Mouse (Mus musculus) heart, postnatal 10 days (tissue): ENCODE measurements at regions not wholly inside any gene's neighbourhood (a gene's known extent, or its start where the extent isn't known, plus 50 kb on each side); places are given as distances from the start of the nearest gene placed in this dataset.

Experiments
- DNase-seq, 2 experiments: peaks; one replicate each; pipeline ENCODE4 v3.0.0; 2021
- intact Hi-C: fragments of 180-260 bp; cut with DNase I; formaldehyde crosslinking; loops from one replicate; pipeline ENCODE4 v1.15.1; 2025

DNA sequence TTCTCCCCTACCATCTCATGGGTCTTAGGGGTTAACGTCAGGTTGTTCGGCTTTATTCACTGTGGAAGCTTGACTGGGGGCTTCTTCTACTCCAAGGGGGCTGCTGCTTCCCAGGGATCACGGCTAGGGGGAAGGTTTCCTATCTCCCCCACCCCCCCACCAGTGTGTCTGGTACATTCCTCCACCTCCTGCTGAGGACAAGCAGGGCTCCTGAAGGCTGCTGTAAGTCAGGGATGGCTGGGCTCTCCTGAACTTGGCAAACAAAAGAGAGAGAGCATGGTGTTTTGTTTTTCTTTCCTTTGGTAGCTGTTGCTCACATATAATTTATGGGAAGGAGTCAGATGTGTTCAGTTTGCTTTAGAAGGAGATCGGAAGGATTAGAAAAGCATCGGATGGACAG lies 54.7 kb upstream of the Commd3 start:
- DNase-seq, result no peak
- intact Hi-C loops, result no loop called here

DNA sequence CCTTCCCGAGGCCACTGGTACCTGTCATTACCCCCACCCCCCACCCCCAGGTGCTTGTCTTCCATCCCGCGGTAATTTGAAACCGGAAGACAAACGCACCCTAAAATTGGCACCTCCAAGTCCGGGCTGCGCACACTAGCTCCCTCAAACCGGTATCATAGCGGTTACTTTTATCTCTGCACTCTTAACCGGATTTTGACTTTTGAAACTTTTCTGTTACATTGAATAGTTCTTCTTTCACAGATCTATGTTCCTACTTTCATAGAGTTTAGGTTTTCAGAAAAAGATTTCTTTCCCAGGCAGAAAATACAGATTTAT lies 62.4 kb upstream of the Commd3 start:
- intact Hi-C loops, result loop anchor here (5.0 kb wide), 2 partner anchors 62 to 87 kb away; partner anchors contain the start of gene Commd3

DNA sequence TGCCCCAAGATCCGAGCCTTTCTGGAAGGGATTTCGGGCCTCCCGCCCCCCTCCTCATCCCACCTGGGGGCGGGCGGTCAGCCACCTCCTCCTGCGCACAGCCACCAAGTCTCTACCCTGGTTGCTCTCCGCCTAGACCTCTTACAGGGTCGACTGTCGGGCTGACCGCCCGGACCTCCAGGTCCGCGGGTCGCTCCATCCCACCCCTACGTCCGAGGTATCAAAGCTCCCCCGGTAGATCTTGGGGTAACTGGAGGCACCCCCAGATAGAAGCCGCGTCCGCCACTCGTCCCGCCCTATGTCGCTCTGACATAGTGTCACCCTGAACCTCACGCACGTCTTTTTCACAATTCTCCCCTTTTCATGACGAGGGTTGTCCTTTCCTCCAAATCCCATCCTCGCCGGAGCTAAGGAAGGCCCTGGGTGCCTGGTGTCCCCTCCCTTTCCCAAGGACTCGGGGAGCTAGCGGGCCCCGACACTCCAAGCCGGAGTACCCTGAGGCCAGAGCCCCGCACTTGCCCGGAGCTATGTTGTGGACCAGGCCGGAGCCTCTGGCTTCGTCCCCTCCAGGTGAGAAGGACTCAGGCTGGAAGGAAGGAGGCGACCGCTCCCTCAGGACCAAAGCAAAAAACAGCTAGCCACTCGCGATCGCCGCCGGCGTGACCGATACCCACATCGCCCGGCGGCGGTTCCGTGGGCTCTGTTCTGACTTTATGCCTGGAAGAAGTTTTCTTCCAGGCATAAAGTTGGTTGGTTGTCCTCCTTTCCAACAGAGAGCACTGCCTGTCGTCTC lies 62.9 kb upstream of the Commd3 start:
- intact Hi-C loops, result loop anchor here (5.0 kb wide), 2 partner anchors 63 to 88 kb away; partner anchors contain the start of gene Commd3
- peak; percentile 20 to 28 for DNase-seq

More for the DNA sequence above, 62.4 kb upstream of the Commd3 start:
- no peak for DNase-seq

DNA sequence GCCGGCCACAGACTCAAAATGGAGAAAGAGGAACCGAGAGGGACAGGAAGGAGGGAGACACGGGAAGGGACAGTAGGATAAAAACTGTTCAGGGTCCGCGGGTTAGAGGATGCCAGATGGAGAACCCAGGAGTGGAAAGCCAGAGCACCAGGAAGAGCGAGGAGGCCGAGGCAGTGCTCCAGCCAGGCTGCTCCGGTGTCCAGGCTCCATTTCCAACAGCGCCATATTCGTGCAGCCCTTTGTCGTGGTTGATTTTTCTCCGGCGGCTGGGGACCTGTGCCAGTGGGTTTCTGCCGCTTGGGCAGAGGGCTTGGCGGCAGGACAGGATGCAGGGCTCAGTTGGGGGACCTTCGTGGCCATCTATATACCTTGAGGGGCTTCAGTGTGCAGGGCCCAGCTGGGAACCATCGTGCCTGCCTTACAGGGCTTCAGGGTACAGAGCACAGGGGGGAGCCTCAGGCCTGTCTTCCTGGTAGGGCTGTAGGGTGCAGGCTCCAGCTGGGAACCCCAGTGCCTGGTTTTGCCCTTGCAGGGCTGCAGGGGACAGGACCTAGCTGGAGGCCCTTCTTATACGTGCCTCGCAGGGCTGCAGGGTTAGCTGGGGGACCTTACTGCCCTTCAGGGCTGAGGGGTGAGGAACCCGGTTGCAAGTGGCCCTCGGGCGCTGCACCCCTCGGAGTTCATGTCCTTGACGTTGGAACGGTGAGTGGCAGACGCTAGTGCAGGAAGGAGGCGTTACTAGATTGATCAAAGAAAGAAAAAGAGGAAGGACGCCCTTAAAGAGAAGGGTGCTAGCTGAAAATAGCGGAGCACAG lies 63.7 kb upstream of the Commd3 start:
- DNase-seq, result peak; percentile 56 to 66
- intact Hi-C loops, result loop anchor here (5.0 kb wide), 2 partner anchors 64 to 89 kb away; partner anchors contain the start of gene Commd3

DNA sequence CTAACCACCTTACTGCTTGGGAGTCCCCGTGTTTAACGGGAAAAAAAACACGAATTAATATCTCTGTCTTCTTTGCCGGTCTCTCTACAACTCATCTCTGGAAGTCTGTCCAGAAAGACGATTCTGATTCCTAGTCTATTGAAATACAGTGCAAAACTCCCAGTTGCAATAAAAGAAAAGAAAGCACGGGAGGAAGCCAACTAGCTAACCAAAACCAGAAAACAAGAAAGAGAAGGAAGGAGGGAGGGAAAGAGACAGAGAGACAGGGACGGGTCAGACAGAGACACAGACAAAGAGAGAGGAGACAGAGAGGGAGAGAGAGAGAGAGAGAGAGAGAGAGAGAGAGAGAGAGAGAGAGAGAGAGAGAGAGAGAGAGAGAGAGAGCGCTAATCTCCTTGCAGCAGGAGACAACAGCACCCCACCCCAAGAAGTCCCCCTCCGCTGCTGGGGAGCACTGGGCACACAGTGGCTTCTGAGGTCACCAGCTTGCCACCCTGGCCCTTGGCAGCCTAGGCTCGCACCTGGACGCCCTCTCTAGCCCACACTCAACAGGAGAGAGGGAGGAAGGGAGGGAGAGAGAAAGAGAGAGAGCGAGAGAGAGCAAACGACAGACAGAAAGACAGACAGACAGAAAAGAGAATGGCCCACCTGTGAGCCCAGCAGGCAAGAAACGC lies 64.5 kb upstream of the Commd3 start:
- peak; percentile 7 to 8 for DNase-seq
- intact Hi-C loops, result loop anchor here (5.0 kb wide), 2 partner anchors 65 to 90 kb away; partner anchors contain the start of gene Commd3

DNA sequence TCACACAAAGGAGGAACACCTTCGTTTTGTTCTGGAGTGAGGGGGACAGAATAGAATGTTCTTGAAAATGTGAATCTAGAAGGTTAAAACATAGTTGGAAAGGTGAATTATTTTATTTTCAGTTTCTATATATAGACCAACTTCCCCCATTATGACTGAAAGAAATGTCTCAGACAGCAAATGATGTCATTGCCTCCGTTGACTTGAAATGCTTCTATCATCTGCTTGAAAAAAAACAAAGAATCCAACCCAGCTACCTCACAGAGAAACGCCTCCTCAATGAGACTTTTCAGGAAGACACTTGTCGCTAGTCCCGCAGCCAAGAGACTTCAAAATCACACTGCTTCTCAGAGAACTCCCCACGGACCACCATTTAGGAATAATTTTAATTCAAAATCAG lies 65.1 kb upstream of the Commd3 start:
- peak; percentile 6 to 27 for DNase-seq
- intact Hi-C loops, result loop anchor here (5.0 kb wide), 2 partner anchors 65 to 90 kb away; partner anchors contain the start of gene Commd3

DNA sequence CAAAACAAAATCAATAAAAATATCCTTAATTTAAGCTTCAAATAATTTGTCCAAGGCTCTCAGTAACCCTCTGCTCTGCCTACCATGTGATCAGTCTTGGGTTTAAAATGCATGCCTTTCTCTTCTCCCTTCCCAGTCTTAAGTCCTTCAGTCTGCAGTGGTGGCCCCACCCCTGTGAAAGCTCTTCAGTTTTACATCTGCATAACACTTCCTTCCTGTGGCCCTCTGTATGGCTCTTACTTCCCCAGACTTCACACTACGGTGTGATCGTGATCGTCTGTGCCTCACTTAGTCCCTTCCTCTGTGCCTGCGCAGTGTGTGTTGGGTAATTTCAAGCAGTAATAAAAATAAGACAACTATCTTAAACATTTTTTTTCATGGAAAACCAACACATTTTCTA lies 80.0 kb upstream of the Commd3 start:
- intact Hi-C loops, result no loop called here
- no peak for DNase-seq

DNA sequence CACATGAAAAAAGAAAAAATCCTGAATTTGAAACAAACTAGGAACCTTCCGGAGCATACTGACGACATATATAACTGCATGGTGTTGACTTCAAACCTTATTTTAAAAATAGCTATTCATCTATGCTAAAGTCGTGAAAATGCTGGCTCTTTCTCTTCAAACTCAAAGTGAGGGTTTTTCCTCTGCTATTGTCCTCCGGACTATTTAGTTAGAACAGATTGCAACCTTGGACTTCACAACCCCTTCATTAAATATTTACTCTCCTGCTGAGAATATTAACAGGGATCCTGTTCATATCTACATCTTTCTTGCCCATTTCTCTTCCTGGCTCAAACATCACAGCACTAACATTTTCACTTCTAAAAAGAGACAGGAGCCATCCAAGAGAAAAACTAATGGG lies 84.0 kb upstream of the Commd3 start:
- DNase-seq, result no peak
- intact Hi-C loops, result loop anchor here (5.0 kb wide), 4 partner anchors 104 to 556 kb away; partner anchors contain the start of genes 4930426L09Rik, Pip4k2a and Spag6

DNA sequence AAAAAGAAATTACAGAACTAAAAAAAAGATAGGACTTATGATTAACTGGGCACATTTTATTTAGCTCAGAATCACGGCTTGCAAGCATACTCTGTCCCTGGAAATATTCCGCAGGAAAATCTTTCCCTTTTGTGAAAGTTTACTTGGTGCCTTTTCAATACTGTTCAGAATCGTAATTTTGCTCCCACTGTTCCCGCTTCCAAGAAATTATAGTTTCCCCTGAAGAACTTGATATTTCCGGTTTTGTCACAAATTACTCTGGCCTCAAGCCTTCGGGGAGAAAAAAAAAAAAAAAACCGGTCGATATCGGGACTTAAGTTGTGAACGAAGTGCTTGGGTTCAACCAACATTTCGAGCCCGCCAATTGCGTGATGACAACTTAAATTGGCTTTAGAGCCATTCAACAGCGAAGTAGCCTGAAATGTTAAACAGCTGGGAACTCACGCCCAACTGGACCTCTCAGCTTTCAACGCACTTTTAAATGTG lies 84.4 kb upstream of the Commd3 start:
- DNase-seq, result peak; percentile 30 to 37
- intact Hi-C loops, result loop anchor here (2.0 to 5.0 kb wide), 6 partner anchors 85 to 555 kb away; partner anchors contain the start of genes 4930426L09Rik, Commd3, Dnajc1 and Pip4k2a

DNA sequence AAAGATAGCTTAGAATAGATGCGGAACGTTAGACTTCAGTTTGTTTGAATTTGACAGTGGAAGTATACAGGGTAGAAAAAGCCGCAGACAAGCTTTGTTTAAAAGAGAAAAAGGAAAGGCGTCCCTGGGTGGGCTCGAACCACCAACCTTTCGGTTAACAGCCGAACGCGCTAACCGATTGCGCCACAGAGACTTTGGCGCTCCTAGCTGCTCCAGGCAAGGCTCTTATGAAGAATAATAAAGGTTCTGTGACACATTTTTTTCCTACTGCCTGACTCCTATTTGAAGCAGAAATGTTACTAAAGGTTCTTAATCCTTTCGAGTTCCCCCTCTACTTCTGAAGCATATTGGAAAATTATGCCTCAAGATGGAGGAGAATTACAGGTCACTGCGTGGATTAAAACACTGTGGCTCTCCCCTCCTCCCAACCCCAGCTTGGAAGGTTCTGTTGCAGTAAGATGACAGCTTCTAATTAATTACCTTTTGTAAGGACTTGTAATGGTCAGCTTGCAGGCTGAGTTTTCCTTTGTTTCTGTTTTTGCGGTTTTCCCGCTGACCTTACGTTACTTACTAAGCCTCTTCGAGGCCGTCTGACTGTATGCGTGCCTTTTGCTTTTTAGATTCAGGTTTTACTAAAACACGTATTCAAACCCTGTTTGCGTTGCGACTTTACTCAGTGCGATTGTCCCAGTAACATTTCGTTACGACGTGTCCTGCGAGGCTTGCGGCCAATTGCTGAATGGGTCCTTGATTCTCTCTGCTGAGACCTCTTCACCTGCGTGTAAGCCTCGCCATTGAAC lies 85.1 kb upstream of the Commd3 start:
- intact Hi-C loops, result loop anchor here (2.0 to 5.0 kb wide), 6 partner anchors 86 to 555 kb away; partner anchors contain the start of genes 4930426L09Rik, Commd3, Dnajc1 and Pip4k2a
- peak; percentile 90 to 91 for DNase-seq

DNA sequence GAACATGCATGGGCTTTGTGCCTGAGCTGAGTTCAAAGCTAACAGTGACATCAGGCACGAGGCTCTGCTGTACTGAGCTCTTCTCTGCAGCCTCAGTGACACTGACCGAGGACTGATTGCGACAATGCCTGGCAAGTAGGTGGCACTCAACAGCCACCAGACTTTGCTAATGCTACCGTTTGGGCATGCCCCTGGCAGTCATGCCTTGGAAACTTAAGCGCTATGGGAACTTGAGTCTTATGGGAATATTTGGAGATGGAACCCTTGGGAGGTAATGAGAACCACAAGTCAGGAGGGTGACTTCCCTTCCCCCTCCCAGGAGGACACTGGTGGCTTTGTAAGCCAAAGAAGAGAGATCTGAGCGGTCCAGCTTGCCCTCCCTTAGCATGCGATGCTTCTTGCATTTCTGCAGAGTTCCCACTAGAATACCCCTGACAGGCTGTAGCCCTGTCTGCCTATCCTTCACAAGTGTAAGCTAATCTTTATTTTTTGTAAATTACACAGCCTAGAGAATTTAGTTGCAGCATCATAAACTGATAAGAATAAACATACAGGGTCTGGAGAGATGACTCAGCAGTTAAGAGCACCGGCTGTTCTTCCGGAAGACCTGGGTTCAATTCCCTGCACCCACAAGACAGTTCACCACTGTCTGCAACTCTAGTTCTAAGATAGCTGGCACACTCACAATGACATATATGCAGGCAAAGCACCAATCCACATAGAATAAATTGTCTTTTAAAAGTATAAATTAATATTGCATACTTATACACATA lies 86.4 kb upstream of the Commd3 start:
- DNase-seq, result peak; percentile 12 to 20

DNA sequence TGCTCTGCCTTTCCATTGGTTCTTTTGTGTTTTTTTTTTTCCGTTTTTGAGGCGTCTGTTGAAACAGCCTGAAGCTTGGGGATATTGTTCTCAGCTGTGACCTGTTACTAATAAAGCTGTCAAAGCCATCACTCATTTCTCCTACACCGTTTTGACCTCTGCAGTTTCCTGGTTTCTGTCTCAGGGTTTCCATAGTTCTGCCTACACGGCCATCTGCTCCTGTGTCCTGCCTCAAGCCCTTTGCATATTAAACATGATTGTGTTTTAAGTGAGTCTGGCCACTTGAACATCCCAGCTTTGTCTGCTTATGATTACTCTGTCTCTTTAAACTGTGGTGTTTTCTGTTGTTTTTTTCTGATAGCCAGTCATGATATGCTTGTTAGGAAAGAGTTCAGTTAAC lies 114.1 kb upstream of the Commd3 start:
- intact Hi-C loops, result no loop called here
- no peak for DNase-seq

More for the DNA sequence above, 86.4 kb upstream of the Commd3 start:
- intact Hi-C loops, result loop anchor here (2.0 to 5.0 kb wide), 6 partner anchors 87 to 553 kb away; partner anchors contain the start of genes 4930426L09Rik, Commd3, Dnajc1 and Pip4k2a

DNA sequence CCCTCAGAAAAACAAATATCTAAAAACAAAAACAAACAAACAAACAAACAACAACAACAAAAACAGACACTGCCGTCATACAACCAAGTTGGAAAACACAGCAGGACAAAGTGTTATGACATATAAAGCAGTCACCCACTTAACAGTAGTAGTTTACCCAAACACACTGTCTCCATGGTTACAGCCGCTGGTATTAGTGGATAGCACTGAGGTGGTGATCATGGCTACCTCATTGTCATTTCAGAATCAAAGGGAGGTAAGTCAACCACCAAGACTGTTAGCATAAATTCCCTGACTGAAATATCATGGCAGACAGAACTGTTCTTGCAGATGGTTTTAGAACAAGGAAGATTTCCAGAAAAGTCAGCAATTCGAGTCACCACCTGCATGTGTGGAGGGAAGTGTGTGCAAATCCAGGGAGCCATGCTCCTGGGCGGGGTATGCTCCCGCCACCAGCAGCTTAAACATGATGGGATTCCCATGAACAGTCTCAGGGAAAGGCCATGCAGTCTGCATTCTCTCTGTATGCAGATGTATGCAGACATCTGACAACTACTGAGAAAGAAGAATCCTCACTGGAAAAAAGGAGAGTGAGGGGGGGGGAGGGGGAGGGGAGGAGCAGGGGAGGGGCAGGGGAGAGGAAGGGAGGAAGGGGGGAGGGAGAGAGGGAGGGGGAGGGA lies 124.1 kb upstream of the Commd3 start:
- intact Hi-C loops, result no loop called here
- peak; percentile 5 to 9 for DNase-seq

DNA sequence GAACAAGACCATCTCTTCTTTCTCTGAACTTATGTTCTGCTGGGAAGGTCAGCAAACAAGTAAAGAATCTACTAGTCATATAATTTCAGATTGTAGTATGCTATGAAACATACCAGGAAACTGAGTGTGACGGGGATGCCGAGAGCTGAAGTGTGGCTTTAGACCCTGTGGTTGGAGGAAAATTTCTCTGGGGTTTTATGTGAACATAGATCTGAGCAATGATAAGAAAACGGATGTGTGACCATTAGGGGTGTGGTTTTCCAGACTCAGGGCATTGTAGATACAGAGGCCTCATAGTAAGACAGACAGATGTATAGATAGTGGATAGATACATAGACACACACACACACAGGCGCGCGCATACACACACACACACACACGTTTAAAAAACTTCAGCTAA lies 131.8 kb upstream of the Dnajc1 start:
- DNase-seq, result no peak
- intact Hi-C loops, result no loop called here

DNA sequence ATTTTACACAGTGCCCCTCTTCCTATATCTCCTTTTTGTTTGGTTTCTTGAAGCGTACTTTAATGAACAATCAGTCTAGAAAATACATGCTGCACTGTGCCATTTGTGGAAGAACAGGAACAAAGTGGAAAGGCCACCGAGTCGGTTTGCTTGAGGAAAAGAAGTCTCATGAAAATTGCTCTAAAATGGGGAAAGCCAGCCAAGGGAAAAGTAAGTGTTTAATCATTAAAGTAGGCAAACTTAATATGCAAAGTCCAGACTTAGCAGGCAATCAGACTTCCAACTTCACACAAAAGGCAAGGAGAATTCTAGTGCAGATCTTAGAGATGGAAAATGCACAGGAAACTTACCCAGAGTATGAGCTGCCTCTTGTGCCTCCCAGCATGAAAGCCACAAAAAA lies 131.3 kb upstream of the Dnajc1 start:
- intact Hi-C loops, result no loop called here

DNA sequence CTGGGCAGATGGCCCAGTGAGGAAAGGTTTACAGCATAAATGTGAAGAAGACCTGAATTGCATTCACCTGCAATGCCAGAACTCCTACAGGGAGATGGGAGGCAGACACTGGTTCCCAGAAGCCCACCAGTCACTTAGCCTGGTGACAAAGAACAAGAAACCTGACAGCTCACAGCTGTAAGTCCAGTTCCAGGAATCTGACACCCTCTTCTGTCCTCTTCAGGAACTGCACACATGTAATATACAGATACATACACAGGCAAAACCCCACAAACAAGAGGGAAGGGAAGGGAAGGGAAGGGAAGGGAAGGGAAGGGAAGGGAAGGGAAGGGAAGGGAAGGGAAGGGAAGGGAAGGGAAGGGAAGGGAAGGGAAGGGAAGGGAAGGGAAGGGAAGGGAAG lies 120.8 kb upstream of the Dnajc1 start:
- DNase-seq, result peak; percentile 7 to 26

More for the DNA sequence above, 131.3 kb upstream of the Dnajc1 start:
- no peak for DNase-seq

DNA sequence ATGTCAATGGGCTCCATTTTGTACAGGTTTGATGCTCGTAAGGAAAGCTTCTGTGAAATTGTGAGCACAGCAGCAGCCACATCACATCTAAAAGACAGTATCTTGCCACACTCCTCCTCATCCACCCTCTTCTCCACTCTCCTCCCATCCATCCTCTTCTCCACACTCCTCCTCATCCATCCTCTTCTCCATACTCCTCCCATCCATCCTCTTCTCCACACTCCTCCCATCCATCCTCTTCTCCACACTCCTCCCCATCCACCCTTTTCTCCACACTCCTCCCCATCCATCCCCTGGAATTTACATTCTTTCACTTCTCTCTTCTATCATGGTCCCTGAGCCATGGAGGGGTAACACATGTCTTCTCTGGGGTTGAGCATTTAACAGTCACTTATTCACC lies 116.7 kb upstream of the Dnajc1 start:
- DNase-seq, result no peak
- intact Hi-C loops, result no loop called here

More for the DNA sequence above, 120.8 kb upstream of the Dnajc1 start:
- intact Hi-C loops, result no loop called here

DNA sequence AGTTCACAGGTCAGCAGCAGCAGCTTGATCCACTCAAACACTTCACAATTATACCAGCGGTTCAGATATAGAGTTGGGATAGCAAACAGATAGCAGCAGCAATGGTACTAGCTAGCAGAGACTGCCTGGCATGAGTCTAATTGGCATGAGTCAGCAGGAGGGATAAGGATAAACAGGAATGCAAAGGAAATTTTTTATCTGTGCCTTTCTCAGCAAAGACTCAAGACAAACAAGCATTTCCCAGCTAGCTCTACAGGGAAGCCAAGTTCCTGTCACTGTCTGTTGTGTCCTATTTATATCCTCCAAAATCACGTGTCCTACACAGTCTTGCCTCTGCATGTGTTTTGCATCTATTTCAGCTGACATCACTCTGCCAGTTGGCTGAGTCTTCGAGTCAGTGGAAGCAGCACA lies 80.7 kb upstream of the Dnajc1 start:
- peak; percentile 67 for DNase-seq
- intact Hi-C loops, result no loop called here
